Mouse (Mus musculus) intestine, postnatal 0 days (tissue): Measurements from ENCODE around the gene Clasp1. TPM values are rescaled to one million over a fixed set of nuclear protein-coding genes. Genes with fewer than 3 reads are reported as not detected.

Experiments used
- ATAC-seq: fragments of 200-750 bp; cut with Nextera tagmentation; 2 replicates; pipeline ENCODE4 v1.8.0; 2017; ENCODE audit warnings: mild to moderate bottlenecking, moderate TSS enrichment, moderate library complexity
- H3K27ac ChIP-seq: fragments of 300-500 bp; sonication (generic); 2 replicates; pipeline ENCODE4 v1.5.1; 2014; ENCODE audit warnings: mild to moderate bottlenecking, low read depth, low read length, moderate library complexity
- H3K27me3 ChIP-seq: fragments of 300-500 bp; sonication (generic); replicated peaks from 2 replicates; pipeline ENCODE4 v1.6.1; 2014; ENCODE audit warnings: low read length, mixed read lengths; ENCODE audit not compliant: control insufficient read depth, insufficient read depth
- H3K36me3 ChIP-seq: fragments of 300-500 bp; sonication (generic); 2 replicates; pipeline ENCODE4 v1.6.1; 2014; ENCODE audit warnings: mild to moderate bottlenecking, moderate library complexity; ENCODE audit not compliant: control insufficient read depth, insufficient read depth
- H3K4me1 ChIP-seq: fragments of 300-500 bp; sonication (generic); replicated peaks from 2 replicates; pipeline ENCODE4 v1.6.1; 2014; ENCODE audit warnings: antibody characterized with exemption, low read length, mixed read lengths; ENCODE audit not compliant: control insufficient read depth, insufficient read depth
- H3K4me2 ChIP-seq: fragments of 300-500 bp; sonication (generic); replicated peaks from 2 replicates; pipeline ENCODE4 v1.6.1; 2014; ENCODE audit warnings: low read depth, mild to moderate bottlenecking, moderate library complexity
- H3K4me3 ChIP-seq: fragments of 300-500 bp; sonication (generic); 2 replicates; pipeline ENCODE4 v1.5.1; 2014; ENCODE audit warnings: low read depth, low read length
- H3K9ac ChIP-seq: fragments of 300-500 bp; sonication (generic); 2 replicates; pipeline ENCODE4 v1.6.1; 2014; ENCODE audit warnings: mild to moderate bottlenecking, low read depth, low read length
- H3K9me3 ChIP-seq: fragments of 300-500 bp; sonication (generic); 2 replicates; pipeline ENCODE4 v1.6.1; 2016; ENCODE audit warnings: mixed run types; ENCODE audit not compliant: control insufficient read depth
- CTCF ChIP-seq: sonication (generic); IDR thresholded peaks from 2 replicates; pipeline ENCODE4 v1.5.1; 2016; ENCODE audit warnings: low read depth, mild to moderate bottlenecking, control low read depth, antibody characterized with exemption, moderate library complexity
- WGBS: fragments of 180-500 bp; shearing (Covaris S2); extraction: QIAGEN DNeasy Blood & Tissue Kit; methylation state at CpG from one replicate; pipeline ENCODE4 v1.1.7; 2014; 5-methylcytosine and 5-hydroxymethylcytosine counted together
- polyA plus RNA-seq: library from polyadenylated mRNA; unstranded; fragments of >200 nt; fragmentation: Nextera tagmentation; extraction: Ambion mirVana; gene quantifications from 2 replicates; pipeline ENCODE4 v1.2.1, GENCODE M21; 2015

Gene Clasp1
- polyA plus RNA-seq, 1 experiment from 2014 or later, result 8.7 TPM

DNA sequence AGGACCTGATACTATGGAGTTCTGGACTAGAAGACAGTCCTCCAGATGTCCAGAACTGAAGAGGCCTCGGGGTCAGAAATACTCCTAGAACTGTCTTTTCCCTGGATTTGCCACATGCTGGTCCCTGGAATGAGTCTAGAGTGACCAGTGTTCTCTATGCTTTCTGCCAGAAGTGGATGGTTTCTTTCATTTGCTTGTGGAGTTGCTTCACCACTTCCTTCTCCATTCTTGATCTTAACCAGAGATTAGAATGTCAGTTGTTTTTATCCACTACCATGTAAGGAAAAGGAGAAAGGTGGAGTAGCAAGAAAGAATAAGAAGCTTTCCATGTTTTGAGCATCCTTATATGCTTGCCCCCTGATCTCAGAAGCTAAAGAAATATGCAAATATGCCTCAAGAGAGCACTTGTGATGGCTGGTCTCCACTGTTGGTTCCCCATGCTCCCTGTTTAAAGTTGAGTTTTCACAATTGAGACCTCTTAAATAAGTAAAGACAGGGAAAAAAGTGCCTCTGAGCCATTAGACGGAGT, 191.4 kb downstream of the Clasp1 start:
- WGBS, result 92% methylated on average over 2 of the region's 2 CpGs
- no peak for TF ChIP-seq CTCF

DNA sequence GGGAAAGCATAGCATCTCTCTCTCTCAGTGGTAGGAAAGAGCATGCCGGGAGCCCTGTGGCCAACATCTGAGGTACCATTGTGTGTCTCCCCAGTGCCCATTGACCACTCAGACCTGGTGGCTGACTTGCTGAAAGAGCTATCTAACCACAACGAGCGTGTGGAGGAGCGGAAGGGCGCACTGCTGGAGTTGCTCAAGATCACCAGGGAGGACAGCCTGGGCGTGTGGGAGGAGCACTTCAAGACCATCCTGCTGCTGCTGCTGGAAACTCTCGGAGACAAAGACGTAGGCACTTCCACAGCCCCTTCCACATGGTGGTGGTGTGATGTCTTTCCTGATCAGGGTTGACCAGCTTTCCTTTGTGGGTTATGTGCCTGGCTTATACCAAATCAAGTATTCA, 192.3 kb downstream of the Clasp1 start:
- Histone ChIP-seq H3K27me3 (no peaks in the 10 kb centered on the region), H3K27ac (no peak overlapping the region), H3K36me3 (peaks cover 39% of the 10 kb centered on the region), H3K4me1 (no peaks in the 10 kb centered on the region), H3K9me3 (no peaks in the 10 kb centered on the region), H3K9ac (no peak overlapping the region), H3K4me2 (no peak overlapping the region), H3K4me3 (no peak overlapping the region)
- 93% methylated on average over 8 of the region's 8 CpGs for WGBS
- no peak for TF ChIP-seq CTCF
- no peak for ATAC-seq

More for the DNA sequence above, 191.4 kb downstream of the Clasp1 start:
- Histone ChIP-seq H3K27me3 (no peaks in the 10 kb centered on the region), H3K4me1 (no peaks in the 10 kb centered on the region), H3K9me3 (no peaks in the 10 kb centered on the region), H3K27ac (no peak overlapping the region), H3K36me3 (peaks cover 39% of the 10 kb centered on the region), H3K9ac (no peak overlapping the region), H3K4me2 (no peak overlapping the region), H3K4me3 (no peak overlapping the region)
- ATAC-seq, result no peak

- H3K36me3 ChIP-seq, result peaks cover 28% of the 10 kb centered on the region
- H3K9ac ChIP-seq, result no peak overlapping the region
- H3K4me1 ChIP-seq, result no peaks in the 10 kb centered on the region
- no peak overlapping the region for H3K27ac ChIP-seq
- no peaks in the 10 kb centered on the region for H3K27me3 ChIP-seq
- H3K4me2 ChIP-seq, result no peak overlapping the region
- no peaks in the 10 kb centered on the region for H3K9me3 ChIP-seq
- ATAC-seq, result no peak
- TF ChIP-seq CTCF, result no peak
- H3K4me3 ChIP-seq, result no peak overlapping the region
- WGBS, result 55% methylated on average over 5 of the region's 5 CpGs
Observed at GRCm38 (mm10) chr1:118589721-118590120, 200.9 kb downstream of the Clasp1 start.

- Histone ChIP-seq H3K36me3 (peaks cover 28% of the 10 kb centered on the region), H3K27ac (no peak overlapping the region), H3K9me3 (no peaks in the 10 kb centered on the region), H3K9ac (no peak overlapping the region), H3K4me3 (no peak overlapping the region), H3K4me2 (no peak overlapping the region), H3K4me1 (no peaks in the 10 kb centered on the region), H3K27me3 (no peaks in the 10 kb centered on the region)
- no peak for TF ChIP-seq CTCF
- 88% methylated on average over 4 of the region's 4 CpGs for WGBS
- no peak for ATAC-seq
Observed at GRCm38 (mm10) chr1:118592933-118593332, 204.1 kb downstream of the Clasp1 start.

- Histone ChIP-seq H3K36me3 (peaks cover 33% of the 10 kb centered on the region), H3K4me1 (no peaks in the 10 kb centered on the region), H3K4me2 (no peak overlapping the region), H3K27ac (peak overlapping the region; percentile 64; the same call in 1 of the 2 replicates), H3K4me3 (no peak overlapping the region), H3K9ac (no peak overlapping the region), H3K27me3 (no peaks in the 10 kb centered on the region), H3K9me3 (no peaks in the 10 kb centered on the region)
- WGBS, result 32% methylated on average over 2 of the region's 2 CpGs
- TF ChIP-seq CTCF, result no peak
- peak; percentile 94 for ATAC-seq
Observed at GRCm38 (mm10) chr1:118595395-118595794, 206.5 kb downstream of the Clasp1 start.

- H3K4me3 ChIP-seq, result no peak overlapping the region
- H3K36me3 ChIP-seq, result peaks cover 42% of the 10 kb centered on the region
- no peak for ATAC-seq
- no peak overlapping the region for H3K4me2 ChIP-seq
- no peaks in the 10 kb centered on the region for H3K4me1 ChIP-seq
- no peaks in the 10 kb centered on the region for H3K27me3 ChIP-seq
- no peak overlapping the region for H3K27ac ChIP-seq
- no peak for TF ChIP-seq CTCF
- 67% methylated on average over 2 of the region's 2 CpGs for WGBS
- no peaks in the 10 kb centered on the region for H3K9me3 ChIP-seq
- H3K9ac ChIP-seq, result no peak overlapping the region
Observed at GRCm38 (mm10) chr1:118597475-118598213, 208.8 kb downstream of the Clasp1 start.
